Mouse (Mus musculus) CH12.LX (cell line): ENCODE measurements at regions not wholly inside any gene's neighbourhood (a gene's known extent, or its start where the extent isn't known, plus 50 kb on each side); places are given as distances from the start of the nearest gene placed in this dataset.

Experiments
- CHD1 ChIP-seq: IDR thresholded peaks from 2 replicates; pipeline ENCODE4 v1.6.1; 2012; ENCODE audit warnings: low read depth, low read length, improper control_type of control experiment, inconsistent platforms
- CHD2 ChIP-seq: IDR thresholded peaks from 2 replicates; pipeline ENCODE4 v1.6.1; 2011; ENCODE audit warnings: low read length, improper control_type of control experiment
- CTCF ChIP-seq, 2 experiments: IDR thresholded peaks in 1 of 2; conservative IDR thresholded peaks in 1 of 2; 2 replicates each; pipeline ENCODE4 v1.5.1; 2011 to 2012; ENCODE audit warnings: low read depth in 2 of 2, low read length in 2 of 2, improper control_type of control experiment in 1 of 2, inconsistent platforms in 1 of 2, mild to moderate bottlenecking in 1 of 2, moderate library complexity in 1 of 2
- HCFC1 ChIP-seq: IDR thresholded peaks from 2 replicates; pipeline ENCODE4 v1.6.1; 2012; ENCODE audit warnings: low read depth, mild to moderate bottlenecking, inconsistent platforms, low read length, improper control_type of control experiment
- IRF4 ChIP-seq: IDR thresholded peaks from 2 replicates; pipeline ENCODE4 v1.6.1; 2014; ENCODE audit warnings: low read depth, mild to moderate bottlenecking, inconsistent platforms, low read length, improper control_type of control experiment
- MEF2A ChIP-seq: IDR thresholded peaks from 2 replicates; pipeline ENCODE4 v1.6.1; 2014; ENCODE audit warnings: low read depth, mild to moderate bottlenecking, inconsistent platforms, low read length, improper control_type of control experiment, borderline replicate concordance
- MXI1 ChIP-seq: IDR thresholded peaks from 2 replicates; pipeline ENCODE4 v1.6.1; 2011; ENCODE audit warnings: mild to moderate bottlenecking, low read depth, low read length, improper control_type of control experiment
- SIN3A ChIP-seq: IDR thresholded peaks from 2 replicates; pipeline ENCODE4 v1.6.1; 2012; ENCODE audit warnings: low read length, improper control_type of control experiment, inconsistent platforms
- SMC3 ChIP-seq: IDR thresholded peaks from 2 replicates; pipeline ENCODE4 v1.6.1; 2011; ENCODE audit warnings: low read depth, low read length, improper control_type of control experiment
- UBTF ChIP-seq: IDR thresholded peaks from 2 replicates; pipeline ENCODE4 v1.6.1; 2012; ENCODE audit warnings: low read depth, mild to moderate bottlenecking, inconsistent platforms, low read length, improper control_type of control experiment, moderate library complexity

DNA sequence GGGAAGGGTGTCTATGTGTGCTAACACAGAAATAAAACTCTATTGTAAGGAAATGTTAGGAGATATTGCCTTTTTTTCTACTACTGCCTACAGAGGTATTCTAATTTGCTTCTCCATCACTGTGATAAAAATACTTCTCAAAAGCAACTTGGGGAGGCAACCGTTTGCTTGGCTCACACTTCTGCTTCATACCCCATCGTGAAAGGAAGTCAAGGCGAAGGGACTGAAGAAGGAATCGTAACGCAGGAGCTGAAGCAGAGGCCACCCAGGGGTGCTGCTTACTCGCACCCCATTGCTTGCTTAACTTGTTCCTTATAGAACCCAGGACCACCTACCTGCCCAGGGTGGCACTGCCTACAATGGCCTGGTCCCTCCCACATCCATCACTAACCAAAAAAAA is 550.0 kb downstream of the Pdcd6ip start:
- TF ChIP-seq CTCF (conservative IDR thresholded peaks at IDR 0.05 in 1 of 2, IDR thresholded peaks at IDR 0.05 in 1 of 2; ENCODE audit: low read depth in 2 of 2, low read length in 2 of 2) (no peak), HCFC1 (no peak), SMC3 (no peak), SIN3A (no peak), MEF2A (no peak), CHD2 (no peak), IRF4 (no peak), UBTF (no peak), CHD1 (no peak), MXI1 (no peak)
